Comparison of ENCODE assay signal across 8 mouse cellular contexts in the genomic region with DNA sequence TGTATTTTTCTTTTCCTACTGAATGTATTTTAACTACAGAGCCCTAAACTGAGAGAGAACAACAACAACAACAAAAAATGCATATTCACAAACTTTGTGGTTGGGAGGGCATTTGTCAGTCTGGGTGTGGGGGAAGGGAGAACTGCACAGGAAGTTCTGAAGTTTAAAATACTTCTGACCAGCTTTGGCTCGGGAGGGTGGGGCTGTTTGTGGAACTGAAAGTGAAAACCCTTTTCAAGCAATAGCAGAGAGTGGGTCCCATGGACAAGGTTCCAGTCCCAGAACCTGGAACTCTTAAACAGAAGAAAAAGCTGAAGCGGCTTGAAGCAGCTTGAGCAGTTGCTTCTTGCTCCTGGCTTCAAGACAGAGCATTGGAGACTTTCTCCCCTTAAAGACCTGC. TPM values are rescaled to one million over a fixed set of nuclear protein-coding genes. Genes with fewer than 3 reads are reported as not detected.
A peak's percentile ranks its signal among the peaks of the same experiment; 100 is the strongest.
DNase-seq lines count a peak whose midpoint lies in the region; ATAC-seq and TF ChIP-seq lines count a peak whose summit lies in the region.

No protein-coding gene starts in this region.

- DNase-seq in thymus, adult 2 months: peak; percentile 10
- DNase-seq in thymus, postnatal 10 days (ENCODE audit: low spot score in 2 of 2): no peak
- DNase-seq in heart, postnatal 25 days (ENCODE audit: low spot score): peak; percentile 24
- peak; percentile 58 for DNase-seq in liver, postnatal 0 days
- DNase-seq in spleen, postnatal 14 days (ENCODE audit: low spot score in 2 of 2): peak; percentile 36 to 66

- peak overlapping the region; percentile 49 for H3K4me2 ChIP-seq in liver, postnatal 0 days (ENCODE audit: low read depth, low read length)
- no peak overlapping the region for H3K4me2 ChIP-seq in intestine, embryonic 16.5 days (ENCODE audit: low read depth, low read length)
- no peak overlapping the region for H3K4me2 ChIP-seq in hindbrain, embryonic 13.5 days

- peaks cover 2% of the 10 kb centered on the region for H3K4me1 ChIP-seq in thymus, adult 2 months (replicated peaks; ENCODE audit: control insufficient read depth, insufficient read depth, low read length)
- H3K4me1 ChIP-seq in liver, postnatal 0 days (ENCODE audit: insufficient read depth): peaks cover 27% of the 10 kb centered on the region
- H3K4me1 ChIP-seq in intestine, embryonic 16.5 days (ENCODE audit: control insufficient read depth, insufficient read depth, low read length): no peaks in the 10 kb centered on the region; the same call in 1 of the 2 replicates
- H3K4me1 ChIP-seq in hindbrain, embryonic 13.5 days (replicated peaks): peaks cover 4% of the 10 kb centered on the region; the same call in 1 of the 2 replicates

- 0 out of 2 replicates have a peak, but pooled peaks have one; percentile 4 for ATAC-seq in liver, postnatal 0 days
- no peak for ATAC-seq in cerebellum, adult (ENCODE audit: insufficient number of reproducible peaks, low FRiP score, low TSS enrichment)
- ATAC-seq in intestine, embryonic 16.5 days: no peak
- no peak for ATAC-seq in hindbrain, embryonic 13.5 days (ENCODE audit: low FRiP score)

- no peak overlapping the region for H3K27ac ChIP-seq in thymus, adult 2 months (ENCODE audit: control insufficient read depth, insufficient read depth, low read length)
- peak overlapping the region; percentile 94 for H3K27ac ChIP-seq in liver, postnatal 0 days (ENCODE audit: low read depth)
- H3K27ac ChIP-seq in intestine, embryonic 16.5 days (ENCODE audit: low read length): no peak overlapping the region
- no peak overlapping the region for H3K27ac ChIP-seq in hindbrain, embryonic 13.5 days

- TF ChIP-seq POLR2A in thymus, adult 2 months (IDR thresholded peaks at IDR 0.05; ENCODE audit: control insufficient read depth, extremely low read depth, insufficient read depth, low read length, poor library complexity): no peak

- 20% methylated on average over 2 of the region's 2 CpGs for WGBS in thymus, adult 2 months
- 35% methylated on average over 2 of the region's 2 CpGs for WGBS in liver, postnatal 0 days (ENCODE audit: insufficient replicate concordance)
- 63% methylated on average over 2 of the region's 2 CpGs for WGBS in intestine, embryonic 16.5 days
- WGBS in hindbrain, embryonic 13.5 days: 85% methylated on average over 2 of the region's 2 CpGs

- H3K4me3 ChIP-seq in thymus, adult 2 months (ENCODE audit: control insufficient read depth, insufficient read depth, low read length): no peak overlapping the region
- H3K4me3 ChIP-seq in liver, postnatal 0 days (ENCODE audit: low read depth, low read length): 0 out of 2 replicates have a peak overlapping the region, but pooled peaks have one; percentile 1
- no peak overlapping the region for H3K4me3 ChIP-seq in intestine, embryonic 16.5 days (ENCODE audit: low read length)
- no peak overlapping the region for H3K4me3 ChIP-seq in hindbrain, embryonic 13.5 days

- no peaks in the 10 kb centered on the region for H3K27me3 ChIP-seq in thymus, adult 2 months (ENCODE audit: control insufficient read depth, insufficient read depth, low read length)
- no peaks in the 10 kb centered on the region for H3K27me3 ChIP-seq in liver, postnatal 0 days (ENCODE audit: insufficient read depth, low read length)
- no peaks in the 10 kb centered on the region for H3K27me3 ChIP-seq in intestine, embryonic 16.5 days (replicated peaks; ENCODE audit: control insufficient read depth, insufficient read depth, low read length)
- H3K27me3 ChIP-seq in hindbrain, embryonic 13.5 days: no peaks in the 10 kb centered on the region

- no peak for TF ChIP-seq CTCF in thymus, adult 2 months (IDR thresholded peaks at IDR 0.05; ENCODE audit: borderline replicate concordance, control insufficient read depth, extremely low read depth, insufficient read depth, low read length, poor library complexity)
- no peak for TF ChIP-seq CTCF in liver, postnatal 0 days (IDR thresholded peaks at IDR 0.05; ENCODE audit: low read depth)

- H3K9me3 ChIP-seq in liver, postnatal 0 days (ENCODE audit: low read length): no peaks in the 10 kb centered on the region
- H3K9me3 ChIP-seq in intestine, embryonic 16.5 days (ENCODE audit: control insufficient read depth, low read length): no peaks in the 10 kb centered on the region
- H3K9me3 ChIP-seq in hindbrain, embryonic 13.5 days: no peaks in the 10 kb centered on the region

- peak overlapping the region; percentile 14; the same call in 1 of the 2 replicates for H3K9ac ChIP-seq in liver, postnatal 0 days (replicated peaks)
- no peak overlapping the region for H3K9ac ChIP-seq in intestine, embryonic 16.5 days (ENCODE audit: low read depth, low read length)
- no peak overlapping the region for H3K9ac ChIP-seq in hindbrain, embryonic 13.5 days

- peaks cover 35% of the 10 kb centered on the region for H3K36me3 ChIP-seq in thymus, adult 2 months (ENCODE audit: control insufficient read depth, insufficient read depth, low read length)
- peaks cover 44% of the 10 kb centered on the region for H3K36me3 ChIP-seq in liver, postnatal 0 days (replicated peaks; ENCODE audit: insufficient read depth, low read length)
- peaks cover 6% of the 10 kb centered on the region; the same call in 1 of the 2 replicates for H3K36me3 ChIP-seq in intestine, embryonic 16.5 days (ENCODE audit: control insufficient read depth, insufficient read depth, low read length)
- peaks cover 45% of the 10 kb centered on the region for H3K36me3 ChIP-seq in hindbrain, embryonic 13.5 days

- TF ChIP-seq EP300 in liver, postnatal 0 days (IDR thresholded peaks at IDR 0.05; ENCODE audit: low read depth): no peak

- intact Hi-C loops in heart, postnatal 25 days (cut with DNase I): no loop called here

RNA-seq across cellular contexts. Expression of a gene that starts 4.9 kb away (rescaled TPM):
- 2.2 and 2.7 TPM in 2 replicates for polyA plus RNA-seq in thymus, adult 2 months (2012; rRNA removed)
- total RNA-seq in heart, postnatal 25 days (2021): 1 to 10 TPM; 4.0 to 4.7 TPM
- 1.5 TPM in 2 replicates for polyA plus RNA-seq in liver, postnatal 0 days (2015; fragmentation: Nextera tagmentation; extraction: Ambion mirVana)
- polyA plus RNA-seq in intestine, embryonic 16.5 days (2015; fragmentation: Nextera tagmentation; extraction: Ambion mirVana): 1.7 and 2.1 TPM in 2 replicates
- polyA plus RNA-seq in hindbrain, embryonic 13.5 days (2015; fragmentation: Nextera tagmentation; extraction: Ambion mirVana): 3.8 and 4.1 TPM in 2 replicates

Comparison
In these comparisons a context has a peak if more than half of its experiments do, and no peak if none do; other contexts are left out.
1. DNase-seq: peak in thymus, adult 2 months (single experiment), heart, postnatal 25 days (single experiment), liver, postnatal 0 days (single experiment) and spleen, postnatal 14 days (2 of 2); none in thymus, postnatal 10 days (0 of 2).